ENCODE assay signal across 9 mouse cellular contexts in genomic region chr19:7134631-7135091, GRCm38 (mm10). TPM values are rescaled to one million over a fixed set of nuclear protein-coding genes. Genes with fewer than 3 reads are reported as not detected.
DNase-seq lines count a peak whose midpoint lies in the region; ATAC-seq and TF ChIP-seq lines count a peak whose summit lies in the region.
"Had no signal": no experiment of that assay in that cellular context is flagged by ENCODE, and none has a peak within 500 bp of the region (broad histone marks: within the 10 kb centered on the region; RNA-seq: fewer than 3 reads in every experiment).

No protein-coding gene starts in this region.

- no peaks in the 10 kb centered on the region for H3K27me3 ChIP-seq in intestine, postnatal 0 days (replicated peaks; ENCODE audit: control insufficient read depth, insufficient read depth, low read length)
- H3K27me3 ChIP-seq in liver, embryonic 16.5 days (ENCODE audit: control insufficient read depth, insufficient read depth, low read depth, low read length): peaks cover 15% of the 10 kb centered on the region

- no peaks in the 10 kb centered on the region for H3K36me3 ChIP-seq in intestine, postnatal 0 days (ENCODE audit: control insufficient read depth, insufficient read depth)
- no peaks in the 10 kb centered on the region for H3K36me3 ChIP-seq in liver, embryonic 16.5 days (ENCODE audit: control insufficient read depth, insufficient read depth)

- intact Hi-C loops in gastrocnemius, postnatal 36 days (cut with DNase I): no loop called here

- peaks cover 19% of the 10 kb centered on the region for H3K4me1 ChIP-seq in intestine, postnatal 0 days (replicated peaks; ENCODE audit: control insufficient read depth, insufficient read depth, low read length)
- peaks cover 11% of the 10 kb centered on the region for H3K4me1 ChIP-seq in liver, embryonic 16.5 days (ENCODE audit: control insufficient read depth, low read depth, low read length)

- peak; percentile 38 for DNase-seq in right cerebral cortex, adult 18-20 months
- no peak for DNase-seq in right cerebral cortex, postnatal 4 days
- DNase-seq in gastrocnemius, postnatal 36 days: peak; percentile 60 to 71
- no peak for DNase-seq in frontal cortex, postnatal 36 days (ENCODE audit: low spot score in 2 of 2)
- DNase-seq in right cerebral cortex, postnatal 36 days (ENCODE audit: low spot score in 2 of 2): no peak
- DNase-seq in cerebellum, postnatal 10 days: no peak

- H3K4me2 ChIP-seq in intestine, postnatal 0 days (replicated peaks; ENCODE audit: low read depth): peak overlapping the region; percentile 25
- H3K4me2 ChIP-seq in liver, embryonic 16.5 days (ENCODE audit: low read depth, low read length): no peak overlapping the region

- ATAC-seq in intestine, postnatal 0 days: no peak
- ATAC-seq in liver, embryonic 16.5 days (ENCODE audit: low read depth): peak; percentile 49; the same call in 1 of the 2 replicates

- H3K4me3 ChIP-seq in intestine, postnatal 0 days (ENCODE audit: low read depth, low read length): no peak overlapping the region
- H3K4me3 ChIP-seq in liver, embryonic 16.5 days (ENCODE audit: low read depth, low read length): no peak overlapping the region

- no peak for TF ChIP-seq CTCF in intestine, postnatal 0 days (IDR thresholded peaks at IDR 0.05; ENCODE audit: low read depth)

- H3K27ac ChIP-seq in intestine, postnatal 0 days (ENCODE audit: low read depth, low read length): peak overlapping the region; percentile 22; the same call in 1 of the 2 replicates
- H3K27ac ChIP-seq in liver, embryonic 16.5 days (ENCODE audit: low read length): no peak overlapping the region

- no peak overlapping the region for H3K9ac ChIP-seq in intestine, postnatal 0 days (ENCODE audit: low read depth, low read length)
- no peak overlapping the region for H3K9ac ChIP-seq in liver, embryonic 16.5 days (ENCODE audit: low read depth, low read length)

- WGBS in intestine, postnatal 0 days: 21% methylated on average over 17 of the region's 17 CpGs
- 36% methylated on average over 17 of the region's 17 CpGs for WGBS in liver, embryonic 16.5 days (ENCODE audit: insufficient replicate concordance)

- no peaks in the 10 kb centered on the region for H3K9me3 ChIP-seq in intestine, postnatal 0 days (ENCODE audit: control insufficient read depth)
- no peaks in the 10 kb centered on the region for H3K9me3 ChIP-seq in liver, embryonic 16.5 days (replicated peaks; ENCODE audit: control insufficient read depth, low read length)

RNA-seq across cellular contexts. Expression of gene Flrt1, which starts 29.1 kb away (rescaled TPM):
- total RNA-seq in gastrocnemius, postnatal 36 days (2021): under 1 TPM; 0.36 to 0.49 TPM
- polyA plus RNA-seq in intestine, postnatal 0 days (2015; fragmentation: Nextera tagmentation; extraction: Ambion mirVana): 0.75 and 0.82 TPM in 2 replicates
- 0.09 and 0.19 TPM in 2 replicates for polyA plus RNA-seq in liver, embryonic 16.5 days (2015; fragmentation: Nextera tagmentation; extraction: Ambion mirVana)
- total RNA-seq: MEL had no signal

Comparison
In these comparisons a context has a peak if more than half of its experiments do, and no peak if none do; other contexts are left out.
1. DNase-seq: peak in right cerebral cortex, adult 18-20 months (single experiment) and gastrocnemius, postnatal 36 days (2 of 2); none in right cerebral cortex, postnatal 4 days (single experiment), frontal cortex, postnatal 36 days (0 of 2), right cerebral cortex, postnatal 36 days (0 of 2) and cerebellum, postnatal 10 days (0 of 2).